ENCODE assay signal across 11 mouse cellular contexts in the genomic region with DNA sequence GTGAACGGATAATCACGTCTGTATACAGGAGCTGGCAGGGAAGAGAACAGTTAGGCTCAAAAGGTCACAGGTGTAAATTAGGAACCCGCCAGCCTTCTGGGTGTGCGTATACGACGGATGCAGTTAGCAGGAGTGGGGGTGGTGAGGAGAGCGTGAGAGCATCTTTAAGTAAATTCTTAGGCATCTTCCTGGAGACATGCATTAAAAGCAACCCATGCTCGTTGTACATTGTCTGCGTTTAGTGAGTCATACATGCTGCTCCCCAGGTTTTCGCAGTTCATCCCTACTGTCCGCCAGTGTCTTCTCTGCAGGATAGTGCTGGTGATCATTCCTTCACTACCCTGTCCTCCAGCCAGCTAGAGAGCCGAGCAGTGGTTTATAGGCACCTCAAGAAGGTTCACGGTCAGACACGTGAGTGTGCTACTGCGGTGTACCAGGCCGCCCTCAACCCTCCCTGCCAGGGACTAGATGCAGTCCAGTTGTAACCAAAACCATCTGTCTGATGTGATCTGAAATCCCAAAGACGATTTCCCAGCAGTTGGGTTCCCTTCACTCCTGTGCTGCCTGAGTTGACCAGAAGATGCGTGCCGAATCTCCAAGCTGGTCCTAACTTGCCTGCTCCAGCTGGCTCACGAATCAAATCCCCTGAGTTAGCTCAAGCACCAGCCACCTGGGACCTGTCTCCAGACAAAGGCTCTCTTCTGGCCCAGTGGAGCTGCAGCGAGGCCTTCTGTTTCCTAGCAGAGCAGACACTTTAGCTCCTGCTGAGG.
A peak's percentile ranks its signal among the peaks of the same experiment; 100 is the strongest.
DNase-seq lines count a peak whose midpoint lies in the region; ATAC-seq lines count a peak whose summit lies in the region.
"Had no signal": no experiment of that assay in that cellular context is flagged by ENCODE, and none has a peak within 500 bp of the region (broad histone marks: within the 10 kb centered on the region; RNA-seq: fewer than 3 reads in every experiment).

No protein-coding gene starts in this region.

- no peaks in the 10 kb centered on the region for H3K36me3 ChIP-seq in hindbrain, embryonic 11.5 days (ENCODE audit: control insufficient read depth, insufficient read depth, low read length)
- no peaks in the 10 kb centered on the region for H3K36me3 ChIP-seq in midbrain, embryonic 16.5 days (ENCODE audit: control insufficient read depth, insufficient read depth, low read length)
- H3K36me3 ChIP-seq in kidney, embryonic 15.5 days, result no peaks in the 10 kb centered on the region
- H3K36me3 ChIP-seq: liver, embryonic 15.5 days had no signal

- H3K27ac ChIP-seq in hindbrain, embryonic 11.5 days (ENCODE audit: low read depth, low read length), result no peak overlapping the region
- no peak overlapping the region for H3K27ac ChIP-seq in midbrain, embryonic 16.5 days (ENCODE audit: low read length)
- no peak overlapping the region for H3K27ac ChIP-seq in kidney, embryonic 15.5 days
- H3K27ac ChIP-seq: kidney, postnatal 0 days; liver, embryonic 15.5 days had no signal

- WGBS in hindbrain, embryonic 11.5 days, result 72% methylated on average over 21 of the region's 21 CpGs
- 73% methylated on average over 21 of the region's 21 CpGs for WGBS in midbrain, embryonic 16.5 days
- 73% methylated on average over 21 of the region's 21 CpGs for WGBS in kidney, embryonic 15.5 days

- H3K4me3 ChIP-seq in hindbrain, embryonic 11.5 days (ENCODE audit: low read depth, low read length), result no peak overlapping the region
- H3K4me3 ChIP-seq in midbrain, embryonic 16.5 days (ENCODE audit: low read depth, low read length), result no peak overlapping the region
- no peak overlapping the region for H3K4me3 ChIP-seq in kidney, embryonic 15.5 days (replicated peaks)
- H3K4me3 ChIP-seq: liver, embryonic 15.5 days had no signal

- ATAC-seq in hindbrain, embryonic 11.5 days (ENCODE audit: low FRiP score), result 0 out of 2 replicates have a peak, but pooled peaks have one; percentile 27
- ATAC-seq in midbrain, embryonic 16.5 days, result peak; percentile 46; the same call in 1 of the 2 replicates
- no peak for ATAC-seq in activated CD4-positive, CD25-positive, alpha-beta regulatory T cell, adult 4 months
- no peak for ATAC-seq in kidney, embryonic 15.5 days (replicated peaks; ENCODE audit: low FRiP score)

- no peak overlapping the region for H3K9ac ChIP-seq in hindbrain, embryonic 11.5 days (ENCODE audit: low read depth, low read length)
- no peak overlapping the region for H3K9ac ChIP-seq in midbrain, embryonic 16.5 days (ENCODE audit: low read depth, low read length)
- H3K9ac ChIP-seq in kidney, embryonic 15.5 days, result no peak overlapping the region
- H3K9ac ChIP-seq: liver, embryonic 15.5 days had no signal

- no peak overlapping the region for H3K4me2 ChIP-seq in hindbrain, embryonic 11.5 days (replicated peaks; ENCODE audit: low read depth, low read length)
- H3K4me2 ChIP-seq in midbrain, embryonic 16.5 days (ENCODE audit: low read length), result no peak overlapping the region
- H3K4me2 ChIP-seq in kidney, embryonic 15.5 days, result no peak overlapping the region
- H3K4me2 ChIP-seq: liver, embryonic 15.5 days had no signal

- no peaks in the 10 kb centered on the region for H3K9me3 ChIP-seq in hindbrain, embryonic 11.5 days (ENCODE audit: control insufficient read depth, low read length)
- H3K9me3 ChIP-seq in midbrain, embryonic 16.5 days (replicated peaks; ENCODE audit: control insufficient read depth, low read length, poor library complexity, severe bottlenecking), result no peaks in the 10 kb centered on the region
- no peaks in the 10 kb centered on the region for H3K9me3 ChIP-seq in kidney, embryonic 15.5 days (replicated peaks)
- H3K9me3 ChIP-seq: liver, embryonic 15.5 days had no signal

- no peaks in the 10 kb centered on the region for H3K27me3 ChIP-seq in hindbrain, embryonic 11.5 days (ENCODE audit: control insufficient read depth, insufficient read depth, low read length)
- no peaks in the 10 kb centered on the region for H3K27me3 ChIP-seq in midbrain, embryonic 16.5 days (ENCODE audit: control insufficient read depth, insufficient read depth, low read depth, low read length)
- H3K27me3 ChIP-seq in kidney, embryonic 15.5 days, result no peaks in the 10 kb centered on the region
- H3K27me3 ChIP-seq: liver, embryonic 15.5 days had no signal

- DNase-seq in embryo, embryonic 10.5 days (ENCODE audit: low spot score), result peak; percentile 34
- no peak for DNase-seq in embryo, embryonic 9.5 days (ENCODE audit: extremely low spot score)
- peak; percentile 57 for DNase-seq in cerebellum, adult 9-10 months
- peak; percentile 30 for DNase-seq in hindbrain, embryonic 11.5 days (ENCODE audit: low spot score)
- DNase-seq in kidney, adult 11 months, result no peak
- DNase-seq: thymus, postnatal 36 days had no signal

- 0 out of 2 replicates have a peak, but pooled peaks cover 2% of the 10 kb centered on the region for H3K4me1 ChIP-seq in hindbrain, embryonic 11.5 days (replicated peaks; ENCODE audit: control insufficient read depth, insufficient read depth, low read length)
- peaks cover 2% of the 10 kb centered on the region; the same call in 1 of the 2 replicates for H3K4me1 ChIP-seq in midbrain, embryonic 16.5 days (ENCODE audit: control insufficient read depth, insufficient read depth, low read length)
- peaks cover 23% of the 10 kb centered on the region for H3K4me1 ChIP-seq in kidney, embryonic 15.5 days

Comparison
In these comparisons a context has a peak if more than half of its experiments do, and no peak if none do; other contexts are left out.
1. DNase-seq: peak in embryo, embryonic 10.5 days (single experiment), cerebellum, adult 9-10 months (single experiment) and hindbrain, embryonic 11.5 days (single experiment); none in embryo, embryonic 9.5 days (single experiment) and kidney, adult 11 months (single experiment).
2. ATAC-seq: peak in hindbrain, embryonic 11.5 days (single experiment) and midbrain, embryonic 16.5 days (single experiment); none in activated CD4-positive, CD25-positive, alpha-beta regulatory T cell, adult 4 months (single experiment) and kidney, embryonic 15.5 days (single experiment).